Mouse (Mus musculus): Measurements from ENCODE around the gene Pgpep1. TPM values are rescaled to one million over a fixed set of nuclear protein-coding genes. Genes with fewer than 3 reads are reported as not detected.

Gene Pgpep1
- polyA plus RNA-seq, 1 experiment from 2014 or later: 84.2 TPM

- H3K27ac ChIP-seq: peak overlapping the region; percentile 95
- ATAC-seq (replicated peaks; ENCODE audit: low FRiP score, low read depth) (peak; percentile 59), DNase-seq (ENCODE audit: low spot score) (peak; percentile 39)
- H3K4me2 ChIP-seq (ENCODE audit: low read length): peak overlapping the region; percentile 72
- H3K36me3 ChIP-seq (ENCODE audit: insufficient read depth, low read length): peaks cover 20% of the 10 kb centered on the region
- H3K9me3 ChIP-seq (replicated peaks; ENCODE audit: low read length): no peaks in the 10 kb centered on the region
- no peak for TF ChIP-seq CTCF (IDR thresholded peaks at IDR 0.05; ENCODE audit: low read depth)
- H3K27me3 ChIP-seq (ENCODE audit: insufficient read depth, low read length): no peaks in the 10 kb centered on the region
- peak overlapping the region; percentile 80 for H3K9ac ChIP-seq (ENCODE audit: low read depth, low read length)
- WGBS: under 1% methylated on average over 31 of the region's 31 CpGs
- H3K4me3 ChIP-seq (replicated peaks; ENCODE audit: low read depth, low read length): peak overlapping the region; percentile 80
- H3K4me1 ChIP-seq (replicated peaks; ENCODE audit: insufficient read depth, low read length): peaks cover 17% of the 10 kb centered on the region
Measured at GRCm38 (mm10) chr8:70658897-70659603, 1.1 kb downstream of the Pgpep1 start.

GRCm38 (mm10) chr8:70657739-70658138, 2.4 kb downstream of the Pgpep1 start:
- H3K4me2 ChIP-seq (ENCODE audit: low read length): peak overlapping the region; percentile 72
- ATAC-seq (replicated peaks; ENCODE audit: low FRiP score, low read depth) (no peak), DNase-seq (ENCODE audit: low spot score) (no peak)
- H3K9ac ChIP-seq (ENCODE audit: low read depth, low read length): peak overlapping the region; percentile 80; the same call in 1 of the 2 replicates
- 91% methylated on average over 2 of the region's 2 CpGs for WGBS
- no peak overlapping the region for H3K27ac ChIP-seq
- peaks cover 22% of the 10 kb centered on the region for H3K36me3 ChIP-seq (ENCODE audit: insufficient read depth, low read length)
- TF ChIP-seq CTCF (IDR thresholded peaks at IDR 0.05; ENCODE audit: low read depth): no peak
- peaks cover 17% of the 10 kb centered on the region for H3K4me1 ChIP-seq (replicated peaks; ENCODE audit: insufficient read depth, low read length)
- H3K4me3 ChIP-seq (replicated peaks; ENCODE audit: low read depth, low read length): no peak overlapping the region
- H3K9me3 ChIP-seq (replicated peaks; ENCODE audit: low read length): no peaks in the 10 kb centered on the region
- H3K27me3 ChIP-seq (ENCODE audit: insufficient read depth, low read length): no peaks in the 10 kb centered on the region

- Histone ChIP-seq H3K36me3 (ENCODE audit: insufficient read depth, low read length) (peaks cover 26% of the 10 kb centered on the region), H3K4me2 (ENCODE audit: low read length) (peak overlapping the region; percentile 72; the same call in 1 of the 2 replicates), H3K27ac (no peak overlapping the region), H3K4me1 (replicated peaks; ENCODE audit: insufficient read depth, low read length) (peaks cover 17% of the 10 kb centered on the region), H3K9ac (ENCODE audit: low read depth, low read length) (no peak overlapping the region), H3K4me3 (replicated peaks; ENCODE audit: low read depth, low read length) (no peak overlapping the region), H3K9me3 (replicated peaks; ENCODE audit: low read length) (no peaks in the 10 kb centered on the region), H3K27me3 (ENCODE audit: insufficient read depth, low read length) (no peaks in the 10 kb centered on the region)
- TF ChIP-seq CTCF (IDR thresholded peaks at IDR 0.05; ENCODE audit: low read depth): no peak
- ATAC-seq (replicated peaks; ENCODE audit: low FRiP score, low read depth) (no peak), DNase-seq (ENCODE audit: low spot score) (no peak)
- WGBS: 90% methylated on average over 3 of the region's 3 CpGs
Measured at GRCm38 (mm10) chr8:70657214-70657613, 3.0 kb downstream of the Pgpep1 start.

- no peak overlapping the region for H3K9ac ChIP-seq (ENCODE audit: low read depth, low read length)
Measured at GRCm38 (mm10) chr8:70656193-70656790, 3.9 kb downstream of the Pgpep1 start.

GRCm38 (mm10) chr8:70655469-70655868, 4.7 kb downstream of the Pgpep1 start:
- H3K9me3 ChIP-seq (replicated peaks; ENCODE audit: low read length): no peaks in the 10 kb centered on the region
- no peak overlapping the region for H3K4me2 ChIP-seq (ENCODE audit: low read length)
- no peak overlapping the region for H3K4me3 ChIP-seq (replicated peaks; ENCODE audit: low read depth, low read length)
- DNase-seq (ENCODE audit: low spot score): no peak
- ATAC-seq (replicated peaks; ENCODE audit: low FRiP score, low read depth): no peak
- no peak overlapping the region for H3K27ac ChIP-seq
- H3K27me3 ChIP-seq (ENCODE audit: insufficient read depth, low read length): no peaks in the 10 kb centered on the region
- H3K4me1 ChIP-seq (replicated peaks; ENCODE audit: insufficient read depth, low read length): peaks cover 17% of the 10 kb centered on the region
- H3K36me3 ChIP-seq (ENCODE audit: insufficient read depth, low read length): peaks cover 41% of the 10 kb centered on the region
- no peak for TF ChIP-seq CTCF (IDR thresholded peaks at IDR 0.05; ENCODE audit: low read depth)
- WGBS: 53% methylated on average over 2 of the region's 2 CpGs
- no peak overlapping the region for H3K9ac ChIP-seq (ENCODE audit: low read depth, low read length)

More at GRCm38 (mm10) chr8:70656193-70656790, 3.9 kb downstream of the Pgpep1 start:
- Histone ChIP-seq H3K4me3 (replicated peaks; ENCODE audit: low read depth, low read length) (no peak overlapping the region), H3K4me2 (ENCODE audit: low read length) (no peak overlapping the region), H3K27ac (no peak overlapping the region), H3K4me1 (replicated peaks; ENCODE audit: insufficient read depth, low read length) (peaks cover 17% of the 10 kb centered on the region), H3K9me3 (replicated peaks; ENCODE audit: low read length) (no peaks in the 10 kb centered on the region), H3K27me3 (ENCODE audit: insufficient read depth, low read length) (no peaks in the 10 kb centered on the region), H3K36me3 (ENCODE audit: insufficient read depth, low read length) (peaks cover 33% of the 10 kb centered on the region)
- TF ChIP-seq CTCF (IDR thresholded peaks at IDR 0.05; ENCODE audit: low read depth): no peak
- no peak for ATAC-seq (replicated peaks; ENCODE audit: low FRiP score, low read depth)
- 59% methylated on average over 13 of the region's 13 CpGs for WGBS
- DNase-seq (ENCODE audit: low spot score): no peak

GRCm38 (mm10) chr8:70654121-70654520, 6.1 kb downstream of the Pgpep1 start:
- H3K4me1 ChIP-seq (replicated peaks; ENCODE audit: insufficient read depth, low read length): peaks cover 21% of the 10 kb centered on the region
- H3K4me2 ChIP-seq (ENCODE audit: low read length): no peak overlapping the region
- H3K9ac ChIP-seq (ENCODE audit: low read depth, low read length): no peak overlapping the region
- H3K4me3 ChIP-seq (replicated peaks; ENCODE audit: low read depth, low read length): no peak overlapping the region
- 61% methylated on average over 1 of the region's 1 CpGs for WGBS
- no peaks in the 10 kb centered on the region for H3K27me3 ChIP-seq (ENCODE audit: insufficient read depth, low read length)
- H3K36me3 ChIP-seq (ENCODE audit: insufficient read depth, low read length): peaks cover 43% of the 10 kb centered on the region
- no peak overlapping the region for H3K27ac ChIP-seq
- TF ChIP-seq CTCF (IDR thresholded peaks at IDR 0.05; ENCODE audit: low read depth): no peak
- DNase-seq (ENCODE audit: low spot score) (no peak), ATAC-seq (replicated peaks; ENCODE audit: low FRiP score, low read depth) (no peak)
- H3K9me3 ChIP-seq (replicated peaks; ENCODE audit: low read length): no peaks in the 10 kb centered on the region
